Mouse (Mus musculus) intestine, embryonic 16.5 days (tissue): Measurements from ENCODE around the gene Dera. TPM values are rescaled to one million over a fixed set of nuclear protein-coding genes. Genes with fewer than 3 reads are reported as not detected.

ENCODE experiments used
- ATAC-seq: fragments of 200-750 bp; cut with Nextera tagmentation; 2 replicates; pipeline ENCODE4 v1.8.0; 2017; ENCODE audit warnings: moderate TSS enrichment, moderate library complexity
- H3K27ac ChIP-seq: fragments of 300-500 bp; sonication (generic); 2 replicates; pipeline ENCODE4 v1.5.1; 2014; ENCODE audit warnings: mild to moderate bottlenecking, low read length
- H3K27me3 ChIP-seq: fragments of 300-500 bp; sonication (generic); replicated peaks from 2 replicates; pipeline ENCODE4 v1.6.1; 2014; ENCODE audit warnings: low read length, control low read depth, mixed read lengths; ENCODE audit not compliant: control insufficient read depth, insufficient read depth
- H3K36me3 ChIP-seq: fragments of 300-500 bp; sonication (generic); 2 replicates; pipeline ENCODE4 v1.6.1; 2014; ENCODE audit warnings: low read length, control low read depth; ENCODE audit not compliant: control insufficient read depth, insufficient read depth
- H3K4me1 ChIP-seq: fragments of 300-500 bp; sonication (generic); 2 replicates; pipeline ENCODE4 v1.6.1; 2014; ENCODE audit warnings: low read length, control low read depth, mixed read lengths; ENCODE audit not compliant: control insufficient read depth, insufficient read depth
- H3K4me2 ChIP-seq: fragments of 300-500 bp; sonication (generic); 2 replicates; pipeline ENCODE4 v1.6.1; 2014; ENCODE audit warnings: low read depth, low read length, control low read depth
- H3K4me3 ChIP-seq: fragments of 300-500 bp; sonication (generic); 2 replicates; pipeline ENCODE4 v1.5.1; 2014; ENCODE audit warnings: mild to moderate bottlenecking, low read length
- H3K9ac ChIP-seq: fragments of 300-500 bp; sonication (generic); 2 replicates; pipeline ENCODE4 v1.6.1; 2014; ENCODE audit warnings: low read depth, low read length
- H3K9me3 ChIP-seq: fragments of 300-500 bp; sonication (generic); 2 replicates; pipeline ENCODE4 v1.6.1; 2016; ENCODE audit warnings: low read length, control low read depth; ENCODE audit not compliant: control insufficient read depth
- WGBS: fragments of 180-500 bp; shearing (Covaris S2); extraction: QIAGEN DNeasy Blood & Tissue Kit; methylation state at CpG from one replicate; pipeline ENCODE4 v1.1.7; 2014; 5-methylcytosine and 5-hydroxymethylcytosine counted together
- polyA plus RNA-seq: library from polyadenylated mRNA; unstranded; fragments of >200 nt; fragmentation: Nextera tagmentation; extraction: Ambion mirVana; gene quantifications from 2 replicates; pipeline ENCODE4 v1.2.1, GENCODE M21; 2015

Dera gene
- polyA plus RNA-seq, 1 experiment from 2014 or later: 124 TPM

GRCm38 (mm10) chr6:137752275-137752655, 2.1 kb upstream of the Dera start:
- no peak overlapping the region for H3K4me2 ChIP-seq
- H3K36me3 ChIP-seq: peaks cover 6% of the 10 kb centered on the region; the same call in 1 of the 2 replicates
- 89% methylated on average over 4 of the region's 4 CpGs for WGBS
- peaks cover 7% of the 10 kb centered on the region; the same call in 1 of the 2 replicates for H3K4me1 ChIP-seq
- no peak overlapping the region for H3K9ac ChIP-seq
- H3K27me3 ChIP-seq: no peaks in the 10 kb centered on the region
- ATAC-seq: no peak; the same call in 1 of the 2 replicates
- H3K27ac ChIP-seq: peak overlapping the region; percentile 93
- no peak overlapping the region for H3K4me3 ChIP-seq
- no peaks in the 10 kb centered on the region for H3K9me3 ChIP-seq

- peak overlapping the region; percentile 89 for H3K9ac ChIP-seq
- peak overlapping the region; percentile 78 for H3K4me3 ChIP-seq
- no peaks in the 10 kb centered on the region for H3K36me3 ChIP-seq
- 2% methylated on average over 8 of the region's 8 CpGs for WGBS
- H3K9me3 ChIP-seq: no peaks in the 10 kb centered on the region
- no peaks in the 10 kb centered on the region for H3K27me3 ChIP-seq
- H3K4me2 ChIP-seq: peak overlapping the region; percentile 69
- peaks cover 8% of the 10 kb centered on the region; the same call in 1 of the 2 replicates for H3K4me1 ChIP-seq
- peak overlapping the region; percentile 86; the same call in 1 of the 2 replicates for H3K27ac ChIP-seq
- ATAC-seq: no peak
Measured at GRCm38 (mm10) chr6:137754857-137755232, 499 bp downstream of the Dera start.

GRCm38 (mm10) chr6:137756310-137756709, 2.0 kb downstream of the Dera start:
- no peaks in the 10 kb centered on the region for H3K9me3 ChIP-seq
- H3K27ac ChIP-seq: no peak overlapping the region
- peaks cover 10% of the 10 kb centered on the region; the same call in 1 of the 2 replicates for H3K4me1 ChIP-seq
- no peaks in the 10 kb centered on the region for H3K27me3 ChIP-seq
- no peak overlapping the region for H3K9ac ChIP-seq
- 69% methylated on average over 5 of the region's 5 CpGs for WGBS
- H3K4me2 ChIP-seq: no peak overlapping the region
- no peak overlapping the region for H3K4me3 ChIP-seq
- no peak for ATAC-seq
- H3K36me3 ChIP-seq: no peaks in the 10 kb centered on the region

GRCm38 (mm10) chr6:137757891-137758290, 3.5 kb downstream of the Dera start:
- H3K4me2 ChIP-seq: no peak overlapping the region
- no peaks in the 10 kb centered on the region for H3K36me3 ChIP-seq
- no peaks in the 10 kb centered on the region for H3K9me3 ChIP-seq
- H3K4me1 ChIP-seq: peaks cover 7% of the 10 kb centered on the region; the same call in 1 of the 2 replicates
- 89% methylated on average over 1 of the region's 1 CpGs for WGBS
- no peaks in the 10 kb centered on the region for H3K27me3 ChIP-seq
- H3K9ac ChIP-seq: no peak overlapping the region
- ATAC-seq: no peak
- no peak overlapping the region for H3K4me3 ChIP-seq
- H3K27ac ChIP-seq: no peak overlapping the region

GRCm38 (mm10) chr6:137759681-137760080, 5.3 kb downstream of the Dera start:
- no peak overlapping the region for H3K27ac ChIP-seq
- H3K9me3 ChIP-seq: no peaks in the 10 kb centered on the region
- WGBS: 31% methylated on average over 8 of the region's 8 CpGs
- peaks cover 3% of the 10 kb centered on the region; the same call in 1 of the 2 replicates for H3K4me1 ChIP-seq
- H3K4me3 ChIP-seq: no peak overlapping the region
- ATAC-seq: peak; percentile 62
- no peak overlapping the region for H3K9ac ChIP-seq
- H3K36me3 ChIP-seq: no peaks in the 10 kb centered on the region
- no peaks in the 10 kb centered on the region for H3K27me3 ChIP-seq
- no peak overlapping the region for H3K4me2 ChIP-seq

GRCm38 (mm10) chr6:137760966-137761365, 6.6 kb downstream of the Dera start:
- H3K9me3 ChIP-seq: no peaks in the 10 kb centered on the region
- WGBS: 71% methylated on average over 15 of the region's 15 CpGs
- peaks cover 3% of the 10 kb centered on the region; the same call in 1 of the 2 replicates for H3K4me1 ChIP-seq
- H3K4me2 ChIP-seq: no peak overlapping the region
- no peak overlapping the region for H3K9ac ChIP-seq
- no peak overlapping the region for H3K27ac ChIP-seq
- no peak overlapping the region for H3K4me3 ChIP-seq
- no peak for ATAC-seq
- no peaks in the 10 kb centered on the region for H3K36me3 ChIP-seq
- no peaks in the 10 kb centered on the region for H3K27me3 ChIP-seq

GRCm38 (mm10) chr6:137764572-137765210, 10.3 kb downstream of the Dera start:
- H3K4me1 ChIP-seq: peaks cover 3% of the 10 kb centered on the region; the same call in 1 of the 2 replicates
- WGBS: 54% methylated on average over 3 of the region's 3 CpGs
- H3K27ac ChIP-seq: no peak overlapping the region
- H3K9ac ChIP-seq: no peak overlapping the region
- no peak for ATAC-seq
- H3K4me3 ChIP-seq: no peak overlapping the region
- no peaks in the 10 kb centered on the region for H3K36me3 ChIP-seq
- H3K4me2 ChIP-seq: no peak overlapping the region
- no peaks in the 10 kb centered on the region for H3K9me3 ChIP-seq
- no peaks in the 10 kb centered on the region for H3K27me3 ChIP-seq

GRCm38 (mm10) chr6:137766177-137766576, 11.8 kb downstream of the Dera start:
- H3K9ac ChIP-seq: no peak overlapping the region
- H3K27ac ChIP-seq: no peak overlapping the region
- H3K36me3 ChIP-seq: no peaks in the 10 kb centered on the region
- no peak overlapping the region for H3K4me2 ChIP-seq
- H3K27me3 ChIP-seq: no peaks in the 10 kb centered on the region
- no peak for ATAC-seq
- no peaks in the 10 kb centered on the region for H3K9me3 ChIP-seq
- H3K4me1 ChIP-seq: no peaks in the 10 kb centered on the region
- no peak overlapping the region for H3K4me3 ChIP-seq

GRCm38 (mm10) chr6:137771621-137772250, 17.4 kb downstream of the Dera start:
- Histone ChIP-seq H3K9me3 (no peaks in the 10 kb centered on the region), H3K4me3 (no peak overlapping the region), H3K27me3 (no peaks in the 10 kb centered on the region), H3K4me1 (no peaks in the 10 kb centered on the region), H3K36me3 (no peaks in the 10 kb centered on the region), H3K4me2 (no peak overlapping the region), H3K9ac (no peak overlapping the region), H3K27ac (no peak overlapping the region)
- ATAC-seq: no peak
- 65% methylated on average over 3 of the region's 3 CpGs for WGBS
